Mouse (Mus musculus): ENCODE results near the gene Fzd4. TPM values are rescaled to one million over a fixed set of nuclear protein-coding genes. Genes with fewer than 3 reads are reported as not detected.
A peak's percentile ranks its signal among the peaks of the same experiment; 100 is the strongest.

The Fzd4 gene
- polyA plus RNA-seq, 1 experiment from 2014 or later = 8.1 TPM

- WGBS = 95% methylated on average over 5 of the region's 5 CpGs
- H3K4me1 ChIP-seq (replicated peaks; ENCODE audit: control insufficient read depth, insufficient read depth) = no peaks in the 10 kb centered on the region
- no peak overlapping the region for H3K27ac ChIP-seq (replicated peaks)
- DNase-seq (ENCODE audit: low spot score) = no peak
- H3K4me2 ChIP-seq (replicated peaks; ENCODE audit: low read depth) = no peak overlapping the region
- H3K36me3 ChIP-seq (ENCODE audit: control insufficient read depth, insufficient read depth, low read length) = no peaks in the 10 kb centered on the region
- no peak overlapping the region for H3K9ac ChIP-seq (ENCODE audit: low read length)
- H3K4me3 ChIP-seq (ENCODE audit: low read depth, low read length) = no peak overlapping the region
- ATAC-seq (ENCODE audit: low FRiP score, low TSS enrichment) = no peak
- H3K9me3 ChIP-seq (ENCODE audit: control insufficient read depth, low read length) = no peaks in the 10 kb centered on the region
- TF ChIP-seq EP300 (optimal IDR thresholded peaks at IDR 0.05) (no peak), CTCF (IDR thresholded peaks at IDR 0.05; ENCODE audit: low read depth) (no peak)
- no peaks in the 10 kb centered on the region for H3K27me3 ChIP-seq (ENCODE audit: control insufficient read depth, insufficient read depth, low read length)
Observed at GRCm38 (mm10) chr7:89421294-89421693, 17.1 kb downstream of the Fzd4 start.

GRCm38 (mm10) chr7:89422650-89423049 lies 18.5 kb downstream of the Fzd4 start:
- Histone ChIP-seq H3K9me3 (ENCODE audit: control insufficient read depth, low read length) (no peaks in the 10 kb centered on the region), H3K27me3 (ENCODE audit: control insufficient read depth, insufficient read depth, low read length) (no peaks in the 10 kb centered on the region), H3K9ac (ENCODE audit: low read length) (no peak overlapping the region), H3K4me3 (ENCODE audit: low read depth, low read length) (no peak overlapping the region), H3K4me2 (replicated peaks; ENCODE audit: low read depth) (no peak overlapping the region), H3K36me3 (ENCODE audit: control insufficient read depth, insufficient read depth, low read length) (no peaks in the 10 kb centered on the region), H3K4me1 (replicated peaks; ENCODE audit: control insufficient read depth, insufficient read depth) (no peaks in the 10 kb centered on the region), H3K27ac (replicated peaks) (no peak overlapping the region)
- TF ChIP-seq CTCF (IDR thresholded peaks at IDR 0.05; ENCODE audit: low read depth) = no peak
- WGBS = 34% methylated on average over 8 of the region's 8 CpGs
- DNase-seq (ENCODE audit: low spot score) (no peak), ATAC-seq (ENCODE audit: low FRiP score, low TSS enrichment) (no peak)

DNA sequence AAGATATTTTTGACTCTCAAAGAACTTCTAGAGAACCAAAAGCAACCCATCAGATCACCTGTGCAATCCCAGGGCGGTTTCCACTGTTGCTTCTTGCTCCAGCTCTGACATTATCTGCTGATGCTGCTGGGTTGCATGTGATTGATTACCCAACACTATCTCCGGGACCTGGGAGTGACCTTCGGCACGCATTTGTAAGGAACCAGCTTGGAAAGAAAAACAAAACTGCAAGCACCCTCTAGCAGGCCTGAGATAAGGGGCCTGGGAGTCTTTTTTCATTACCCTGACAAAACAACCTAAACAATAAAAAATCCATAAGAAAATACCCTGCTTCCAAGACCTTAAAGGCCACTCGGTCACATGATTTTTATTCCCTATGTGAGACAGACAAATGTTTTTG lies 19.0 kb downstream of the Fzd4 start:
- Histone ChIP-seq H3K9ac (ENCODE audit: low read length) (no peak overlapping the region), H3K9me3 (ENCODE audit: control insufficient read depth, low read length) (no peaks in the 10 kb centered on the region), H3K27ac (replicated peaks) (no peak overlapping the region), H3K4me3 (ENCODE audit: low read depth, low read length) (no peak overlapping the region), H3K4me2 (replicated peaks; ENCODE audit: low read depth) (no peak overlapping the region), H3K27me3 (ENCODE audit: control insufficient read depth, insufficient read depth, low read length) (no peaks in the 10 kb centered on the region), H3K4me1 (replicated peaks; ENCODE audit: control insufficient read depth, insufficient read depth) (no peaks in the 10 kb centered on the region), H3K36me3 (ENCODE audit: control insufficient read depth, insufficient read depth, low read length) (no peaks in the 10 kb centered on the region)
- no peak for ATAC-seq (ENCODE audit: low FRiP score, low TSS enrichment)
- no peak for DNase-seq (ENCODE audit: low spot score)
- 27% methylated on average over 5 of the region's 5 CpGs for WGBS
- no peak for TF ChIP-seq EP300 (optimal IDR thresholded peaks at IDR 0.05)
- no peak for TF ChIP-seq CTCF (IDR thresholded peaks at IDR 0.05; ENCODE audit: low read depth)

DNA sequence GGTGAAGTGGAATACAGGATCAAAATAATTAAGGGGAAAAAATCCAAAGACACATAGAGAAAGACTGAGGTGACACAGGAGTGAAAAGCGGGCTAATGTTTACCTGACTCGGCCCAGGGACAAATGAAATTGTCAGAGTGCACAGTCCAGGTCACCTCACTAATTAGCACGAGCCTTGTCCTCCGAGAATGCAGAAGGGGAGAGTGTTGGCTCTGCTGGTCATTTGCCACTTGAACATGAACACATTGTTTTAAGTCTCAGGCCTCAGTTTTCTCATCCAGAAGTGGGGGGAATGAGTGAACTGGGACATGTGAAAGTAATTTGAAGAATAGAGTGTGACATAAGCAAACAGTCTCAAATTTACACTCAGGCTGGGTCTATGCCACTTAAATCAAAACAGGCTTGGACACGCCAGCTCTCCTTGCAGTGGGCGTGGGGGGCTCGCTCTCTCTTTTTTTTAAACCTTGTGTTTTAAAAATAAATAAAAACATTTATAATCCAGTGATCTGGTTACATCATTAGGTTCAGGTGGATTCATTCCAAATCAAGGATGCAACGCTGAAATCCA lies 19.6 kb downstream of the Fzd4 start:
- WGBS = 55% methylated on average over 8 of the region's 8 CpGs
- Histone ChIP-seq H3K9ac (ENCODE audit: low read length) (no peak overlapping the region), H3K27me3 (ENCODE audit: control insufficient read depth, insufficient read depth, low read length) (no peaks in the 10 kb centered on the region), H3K9me3 (ENCODE audit: control insufficient read depth, low read length) (no peaks in the 10 kb centered on the region), H3K4me2 (replicated peaks; ENCODE audit: low read depth) (no peak overlapping the region), H3K27ac (replicated peaks) (no peak overlapping the region), H3K36me3 (ENCODE audit: control insufficient read depth, insufficient read depth, low read length) (no peaks in the 10 kb centered on the region), H3K4me1 (replicated peaks; ENCODE audit: control insufficient read depth, insufficient read depth) (no peaks in the 10 kb centered on the region), H3K4me3 (ENCODE audit: low read depth, low read length) (no peak overlapping the region)
- ATAC-seq (ENCODE audit: low FRiP score, low TSS enrichment) = no peak
- TF ChIP-seq CTCF (IDR thresholded peaks at IDR 0.05; ENCODE audit: low read depth) (no peak), EP300 (optimal IDR thresholded peaks at IDR 0.05) (no peak)
- no peak for DNase-seq (ENCODE audit: low spot score)

- H3K4me2 ChIP-seq (replicated peaks; ENCODE audit: low read depth) = no peak overlapping the region
- no peak for TF ChIP-seq EP300 (optimal IDR thresholded peaks at IDR 0.05)
- TF ChIP-seq CTCF (IDR thresholded peaks at IDR 0.05; ENCODE audit: low read depth) = no peak
- no peaks in the 10 kb centered on the region for H3K27me3 ChIP-seq (ENCODE audit: control insufficient read depth, insufficient read depth, low read length)
- no peaks in the 10 kb centered on the region for H3K4me1 ChIP-seq (replicated peaks; ENCODE audit: control insufficient read depth, insufficient read depth)
- 75% methylated on average over 5 of the region's 5 CpGs for WGBS
- DNase-seq (ENCODE audit: low spot score) (peak; percentile 44), ATAC-seq (ENCODE audit: low FRiP score, low TSS enrichment) (peak; percentile 75)
- H3K4me3 ChIP-seq (ENCODE audit: low read depth, low read length) = no peak overlapping the region
- H3K9ac ChIP-seq (ENCODE audit: low read length) = no peak overlapping the region
- no peaks in the 10 kb centered on the region for H3K36me3 ChIP-seq (ENCODE audit: control insufficient read depth, insufficient read depth, low read length)
- H3K9me3 ChIP-seq (ENCODE audit: control insufficient read depth, low read length) = no peaks in the 10 kb centered on the region
- no peak overlapping the region for H3K27ac ChIP-seq (replicated peaks)
Observed at GRCm38 (mm10) chr7:89424659-89425058, 20.5 kb downstream of the Fzd4 start.

- TF ChIP-seq EP300 (optimal IDR thresholded peaks at IDR 0.05) (no peak), CTCF (IDR thresholded peaks at IDR 0.05; ENCODE audit: low read depth) (no peak)
- no peak overlapping the region for H3K4me3 ChIP-seq (ENCODE audit: low read depth, low read length)
- H3K27ac ChIP-seq (replicated peaks) = no peak overlapping the region
Observed at GRCm38 (mm10) chr7:89425803-89426725, 21.9 kb downstream of the Fzd4 start.

More at GRCm38 (mm10) chr7:89425803-89426725, 21.9 kb downstream of the Fzd4 start:
- Histone ChIP-seq H3K9ac (ENCODE audit: low read length) (no peak overlapping the region), H3K4me2 (replicated peaks; ENCODE audit: low read depth) (no peak overlapping the region), H3K27me3 (ENCODE audit: control insufficient read depth, insufficient read depth, low read length) (no peaks in the 10 kb centered on the region), H3K9me3 (ENCODE audit: control insufficient read depth, low read length) (no peaks in the 10 kb centered on the region), H3K4me1 (replicated peaks; ENCODE audit: control insufficient read depth, insufficient read depth) (no peaks in the 10 kb centered on the region), H3K36me3 (ENCODE audit: control insufficient read depth, insufficient read depth, low read length) (no peaks in the 10 kb centered on the region)
- whole genome bisulfite sequencing = 37% methylated on average over 11 of the region's 11 CpGs
- no peak for ATAC-seq (ENCODE audit: low FRiP score, low TSS enrichment)
- no peak for DNase-seq (ENCODE audit: low spot score)

Measured in stomach, postnatal 0 days (tissue).